Mouse (Mus musculus) heart, postnatal 4 days (tissue): ENCODE measurements around the gene Sh3pxd2a. TPM values are rescaled to one million over a fixed set of nuclear protein-coding genes. Genes with fewer than 3 reads are reported as not detected.

ENCODE experiments used
- DNase-seq: peaks from one replicate; pipeline ENCODE4 v3.0.0; 2021
- total RNA-seq, 2 experiments: library from RNA; stranded (reverse); gene quantifications; 2 replicates each; pipeline ENCODE4 v1.2.3; 2021

The Sh3pxd2a gene
- total RNA-seq, 2 experiments from 2014 or later: 91.0 to 95.1 TPM

DNA sequence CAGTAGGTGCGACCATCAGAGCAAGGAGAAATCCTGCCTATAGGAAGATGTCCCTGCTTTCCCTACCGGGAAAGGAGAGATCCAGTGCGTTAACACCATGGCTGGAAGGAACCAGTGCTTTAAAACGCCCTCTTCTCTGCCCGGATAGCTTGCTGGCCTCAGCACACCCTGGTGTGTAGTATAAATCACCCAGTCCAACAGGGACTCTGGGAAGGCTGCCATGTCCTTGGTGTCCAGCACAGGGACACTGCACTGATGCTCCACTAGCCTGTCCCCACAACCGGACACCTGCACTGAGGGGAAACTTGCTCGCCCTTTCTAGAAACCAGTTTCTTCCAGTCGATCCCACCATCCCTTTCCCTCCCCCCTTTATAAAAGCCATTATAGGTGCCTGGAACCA, 28.0 kb downstream of the Sh3pxd2a start:
- peak; percentile 64 for DNase-seq

DNA sequence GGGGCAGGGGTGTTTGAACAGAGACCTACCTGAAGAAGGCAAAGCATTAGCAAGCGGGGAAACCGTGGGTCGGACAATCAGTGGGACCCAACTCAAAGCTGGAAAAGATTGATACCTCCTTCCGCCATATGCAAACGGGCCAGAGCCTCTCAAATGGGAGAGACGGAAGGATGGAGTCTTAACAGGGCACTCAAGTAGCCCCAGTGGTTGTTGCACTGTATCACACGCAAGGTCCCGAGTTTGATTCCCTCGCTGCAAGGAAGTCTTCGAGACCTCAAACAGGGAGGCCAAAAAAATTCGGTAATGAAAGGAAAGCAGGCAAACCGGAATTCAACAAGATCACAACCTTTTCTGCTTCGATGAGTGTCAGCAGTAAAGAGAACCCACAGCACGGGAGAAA, 29.5 kb downstream of the Sh3pxd2a start:
- no peak for DNase-seq

DNA sequence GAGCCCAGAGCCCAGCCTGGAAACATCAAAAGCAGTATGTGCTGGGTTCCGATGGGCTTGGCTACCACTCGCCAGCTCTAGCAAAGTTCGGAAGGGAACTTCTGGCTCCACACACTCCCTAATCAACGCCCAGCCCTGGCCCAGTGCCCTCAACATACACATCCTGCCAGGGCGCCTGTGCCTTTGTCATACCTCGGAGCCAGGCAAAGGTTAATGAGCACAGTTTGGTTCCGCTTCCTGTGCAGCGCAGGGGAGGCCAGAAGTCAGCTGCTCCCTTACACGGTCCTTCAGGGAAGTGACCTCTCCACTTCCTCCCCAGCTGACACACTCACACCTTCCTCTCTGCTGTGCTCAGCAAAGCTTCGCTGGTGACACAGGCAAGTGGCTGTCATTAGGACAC, 31.9 kb downstream of the Sh3pxd2a start:
- DNase-seq: peak; percentile 80

DNA sequence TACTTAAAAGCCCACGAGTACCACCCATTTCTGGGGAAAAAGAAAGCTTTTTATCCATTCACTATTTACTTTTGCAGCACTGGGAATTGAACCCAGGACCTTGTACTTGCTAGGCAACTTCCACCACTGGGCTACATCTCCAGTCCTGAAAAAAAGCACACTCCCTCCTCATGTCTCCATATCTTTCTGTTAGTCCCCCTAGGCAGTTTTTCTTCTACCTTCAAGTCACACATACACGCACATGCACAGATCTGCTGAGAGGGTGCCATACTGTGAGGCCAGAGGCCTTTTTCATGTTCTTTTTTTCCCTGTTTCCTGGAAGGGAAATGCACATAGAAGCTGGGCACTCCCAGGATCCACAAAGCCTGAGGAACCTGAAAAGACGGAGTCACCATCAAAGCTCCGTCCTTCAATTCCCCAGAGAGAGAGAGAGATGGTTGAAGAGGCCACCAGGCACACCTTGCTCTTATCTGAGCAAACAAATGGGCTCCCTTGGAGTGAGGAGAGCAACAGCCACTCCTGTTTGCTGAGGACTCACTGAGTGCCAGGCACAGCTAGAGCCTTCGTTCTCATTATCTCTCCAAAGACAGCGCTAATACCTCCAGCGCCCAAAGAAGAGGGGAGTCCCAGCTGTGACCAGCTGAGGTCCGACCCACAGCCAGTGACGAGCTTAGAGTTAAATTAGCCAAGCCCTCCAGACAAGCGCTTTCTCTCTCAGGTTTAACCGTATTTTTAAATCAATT, 32.8 kb downstream of the Sh3pxd2a start:
- no peak for DNase-seq

DNA sequence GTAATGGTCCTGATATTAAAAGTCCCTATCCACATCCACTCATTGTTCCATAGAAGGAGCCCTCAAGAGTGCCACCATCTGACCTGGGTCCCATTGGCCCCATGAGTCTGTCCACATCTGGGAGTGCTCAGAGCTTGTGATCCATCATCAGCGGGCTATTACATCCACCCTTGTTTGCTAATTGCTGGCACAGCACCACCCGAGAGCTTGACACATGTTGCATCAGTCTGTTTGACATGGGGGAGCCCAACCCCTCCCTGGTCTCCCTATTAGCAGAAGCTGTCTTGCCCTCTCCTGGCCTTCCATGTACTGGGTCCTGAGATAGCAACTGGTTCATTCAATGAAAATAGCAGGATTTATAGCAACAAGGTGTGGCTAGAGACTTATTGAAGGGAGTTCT, 34.0 kb downstream of the Sh3pxd2a start:
- no peak for DNase-seq

DNA sequence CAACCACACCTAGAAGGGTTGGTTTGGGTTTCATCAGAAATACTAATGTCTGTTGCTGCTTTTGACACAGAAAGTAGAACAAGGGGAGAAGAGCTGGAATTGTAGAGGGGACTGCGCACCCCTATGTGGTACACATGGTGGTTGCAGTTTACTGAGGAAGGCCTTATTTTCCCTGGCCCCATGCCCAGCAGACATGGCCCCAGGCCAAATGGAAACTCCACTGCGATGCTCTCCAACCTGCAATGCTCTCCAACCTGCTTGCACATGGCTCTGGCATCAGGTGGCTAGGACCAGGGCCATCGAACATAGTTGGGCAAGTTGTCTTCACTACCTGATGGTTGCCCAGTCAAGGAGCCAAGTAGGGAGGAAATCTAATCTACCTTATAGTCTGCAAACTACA, 35.0 kb downstream of the Sh3pxd2a start:
- DNase-seq: peak; percentile 83

DNA sequence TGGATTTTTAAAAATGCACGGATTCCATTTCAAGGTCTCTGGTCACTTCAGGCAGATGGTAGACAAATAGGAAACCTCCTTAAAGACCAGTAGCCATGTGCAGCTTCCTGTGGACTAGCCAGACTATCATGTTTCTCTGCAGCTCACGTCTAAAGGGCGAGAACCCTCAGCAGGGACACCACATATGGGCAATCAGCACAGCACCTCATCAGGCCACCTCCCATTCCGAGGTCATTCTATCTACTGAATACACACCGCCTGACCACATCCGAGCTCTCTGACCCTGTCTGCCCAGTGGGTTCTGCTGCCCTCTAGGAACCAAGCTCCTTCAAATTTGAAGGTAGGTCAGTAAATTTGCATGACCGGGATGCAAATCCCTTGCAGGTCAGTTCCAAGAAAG, 35.4 kb downstream of the Sh3pxd2a start:
- DNase-seq: no peak

DNA sequence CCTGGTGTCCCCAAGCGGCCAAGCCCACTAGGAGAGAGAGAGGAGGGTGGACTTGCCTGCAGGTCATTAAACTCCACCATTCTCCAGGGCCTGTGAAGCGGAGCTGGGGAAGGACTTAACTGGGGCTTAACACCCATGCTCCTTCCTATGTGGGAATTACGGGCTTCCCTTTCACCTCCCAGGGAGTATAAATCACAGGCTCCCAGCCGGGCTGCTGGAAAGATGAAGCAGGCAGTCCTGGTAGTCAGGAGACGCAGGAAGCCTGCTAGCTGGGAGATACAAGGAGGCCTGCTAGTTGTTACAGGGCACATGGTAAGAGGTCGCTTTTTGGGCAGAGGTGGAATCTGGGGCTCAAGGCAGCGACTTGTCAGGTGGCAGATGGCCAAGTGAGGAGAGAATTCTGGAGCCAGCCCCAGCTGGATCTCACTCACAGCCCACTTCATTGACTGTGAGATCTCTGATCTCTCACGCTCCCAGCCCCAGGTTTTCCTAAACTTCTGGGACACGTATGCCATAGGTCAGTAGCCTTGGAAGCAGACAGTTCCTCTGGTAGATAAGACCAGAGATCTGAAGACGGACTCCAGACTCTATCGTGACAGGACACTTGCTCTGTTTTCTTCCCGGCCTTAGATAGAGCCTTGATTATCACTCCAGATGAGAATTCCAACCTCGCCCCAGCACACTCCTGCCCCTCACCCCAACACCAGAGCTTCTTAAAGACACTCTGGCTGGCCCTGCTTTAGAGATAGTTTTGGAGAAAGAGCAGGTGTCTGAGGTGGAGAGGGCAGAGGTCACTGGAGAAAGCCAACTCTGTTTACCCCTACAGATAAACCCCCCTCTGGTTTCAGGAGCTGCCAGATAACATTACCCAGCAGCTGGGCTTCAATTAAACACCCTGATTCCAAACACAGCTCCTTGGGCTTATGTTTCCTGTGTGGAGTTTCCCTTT, 36.1 kb downstream of the Sh3pxd2a start:
- peak; percentile 73 for DNase-seq

DNA sequence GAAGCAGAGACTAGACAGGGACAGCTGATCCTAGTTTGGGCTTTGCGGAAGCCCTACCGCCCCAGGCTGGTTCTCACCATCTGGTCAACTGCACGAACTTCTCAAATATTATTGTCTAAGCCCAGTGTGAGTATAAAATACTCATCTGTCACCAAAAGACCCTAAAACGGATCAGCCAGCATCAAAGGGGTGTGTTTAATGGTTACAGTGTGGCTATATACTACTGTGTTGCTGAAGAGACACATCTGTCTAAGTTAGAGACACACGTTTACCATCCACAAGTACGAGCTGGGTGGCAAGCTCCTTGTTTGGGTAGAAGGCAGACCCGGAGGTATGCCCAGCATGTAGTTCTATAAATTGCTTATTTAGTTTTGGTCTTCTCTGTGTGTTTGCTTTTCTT, 40.6 kb downstream of the Sh3pxd2a start:
- DNase-seq: no peak

DNA sequence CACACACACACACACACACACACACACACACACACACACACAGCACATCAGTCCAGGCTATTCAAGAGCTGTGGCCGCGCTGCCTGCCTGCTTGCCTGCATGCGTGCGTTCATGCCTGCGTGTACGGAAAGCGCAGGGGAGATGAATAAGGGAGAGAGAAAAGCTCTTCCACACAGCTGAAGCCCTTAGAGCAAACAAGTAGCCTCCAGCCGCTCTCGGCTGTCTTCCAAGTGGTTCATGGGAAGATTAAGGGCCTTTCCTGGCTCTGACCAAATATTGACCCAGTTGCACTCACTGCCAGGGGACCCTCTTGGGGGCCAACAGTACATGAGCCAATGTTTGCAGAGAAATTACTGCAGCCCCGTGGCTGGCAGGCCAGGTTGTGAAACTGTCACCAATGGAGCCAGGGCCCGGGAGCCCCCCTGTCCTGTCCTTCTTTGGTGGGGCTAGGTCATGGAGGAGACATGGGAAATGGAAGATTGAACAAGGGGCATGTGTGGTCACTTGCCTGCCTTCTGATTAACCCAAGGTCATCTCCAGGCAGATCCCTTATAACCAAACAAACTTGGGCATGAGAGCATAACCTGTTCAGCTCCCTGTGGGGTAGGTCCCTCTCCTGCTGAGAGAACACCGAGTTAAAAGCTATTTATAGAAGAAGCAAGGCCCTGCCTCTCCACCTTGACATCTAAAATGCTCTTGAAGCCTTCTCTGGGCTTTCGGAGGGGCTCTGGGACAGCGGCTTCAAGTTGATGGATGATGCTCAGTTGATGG, 42.9 kb downstream of the Sh3pxd2a start:
- peak; percentile 59 for DNase-seq

DNA sequence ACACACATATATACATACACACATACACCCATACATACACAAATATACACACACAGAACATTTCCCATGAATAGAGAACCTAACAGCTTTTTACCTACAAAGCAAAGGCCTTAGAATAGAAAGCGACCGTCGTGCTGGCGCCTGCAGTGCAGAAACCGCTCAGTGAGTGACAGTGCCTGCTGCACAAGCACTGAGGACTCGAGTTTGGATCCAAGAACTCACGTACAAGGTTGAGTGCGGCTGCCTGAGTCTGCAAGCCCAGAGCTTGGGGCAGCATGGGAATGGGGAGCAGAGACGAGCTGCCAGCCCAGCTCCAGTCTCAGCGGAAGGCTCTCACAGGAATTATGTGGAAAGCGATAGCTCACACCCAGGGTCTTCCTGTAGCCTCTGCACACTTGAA, 43.7 kb downstream of the Sh3pxd2a start:
- DNase-seq: no peak

DNA sequence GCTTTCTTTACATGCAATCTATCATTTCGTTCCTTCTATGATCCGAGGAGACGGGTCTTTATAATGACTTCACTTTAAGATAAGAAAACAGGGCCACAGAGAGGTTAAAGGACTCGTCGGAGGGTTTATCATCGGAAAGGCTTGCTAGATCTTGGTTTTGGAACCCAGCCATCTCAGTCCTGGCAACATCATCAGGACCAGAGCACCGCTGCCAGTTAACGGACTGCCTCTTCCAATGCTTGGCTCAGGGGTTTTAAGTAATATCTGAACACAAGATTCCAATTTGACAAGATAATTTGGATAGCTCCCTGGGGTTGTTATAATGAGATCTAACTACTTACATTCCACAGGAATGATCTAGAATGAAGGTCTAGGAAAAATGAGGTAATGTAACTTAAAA, 45.0 kb downstream of the Sh3pxd2a start:
- no peak for DNase-seq

DNA sequence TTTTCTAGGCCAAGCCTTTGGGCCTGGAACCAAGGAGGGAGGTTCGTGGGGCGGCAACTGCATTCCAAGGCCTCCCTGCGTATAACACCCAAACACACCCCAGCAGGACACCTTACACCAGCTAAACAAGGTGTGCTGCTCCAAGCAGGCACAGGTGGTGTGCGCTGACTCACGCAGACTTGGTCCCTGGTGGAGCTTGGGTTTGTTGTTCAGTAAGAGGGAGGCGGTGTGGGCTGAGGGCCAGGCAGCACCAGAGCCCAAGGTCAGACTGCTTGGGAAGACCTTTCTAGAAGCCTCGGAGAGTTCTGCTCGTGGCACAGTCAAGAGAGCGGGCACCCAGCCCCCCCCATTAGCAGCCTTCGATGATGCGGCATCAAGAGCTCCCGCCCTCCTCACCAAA, 48.0 kb downstream of the Sh3pxd2a start:
- no peak for DNase-seq

DNA sequence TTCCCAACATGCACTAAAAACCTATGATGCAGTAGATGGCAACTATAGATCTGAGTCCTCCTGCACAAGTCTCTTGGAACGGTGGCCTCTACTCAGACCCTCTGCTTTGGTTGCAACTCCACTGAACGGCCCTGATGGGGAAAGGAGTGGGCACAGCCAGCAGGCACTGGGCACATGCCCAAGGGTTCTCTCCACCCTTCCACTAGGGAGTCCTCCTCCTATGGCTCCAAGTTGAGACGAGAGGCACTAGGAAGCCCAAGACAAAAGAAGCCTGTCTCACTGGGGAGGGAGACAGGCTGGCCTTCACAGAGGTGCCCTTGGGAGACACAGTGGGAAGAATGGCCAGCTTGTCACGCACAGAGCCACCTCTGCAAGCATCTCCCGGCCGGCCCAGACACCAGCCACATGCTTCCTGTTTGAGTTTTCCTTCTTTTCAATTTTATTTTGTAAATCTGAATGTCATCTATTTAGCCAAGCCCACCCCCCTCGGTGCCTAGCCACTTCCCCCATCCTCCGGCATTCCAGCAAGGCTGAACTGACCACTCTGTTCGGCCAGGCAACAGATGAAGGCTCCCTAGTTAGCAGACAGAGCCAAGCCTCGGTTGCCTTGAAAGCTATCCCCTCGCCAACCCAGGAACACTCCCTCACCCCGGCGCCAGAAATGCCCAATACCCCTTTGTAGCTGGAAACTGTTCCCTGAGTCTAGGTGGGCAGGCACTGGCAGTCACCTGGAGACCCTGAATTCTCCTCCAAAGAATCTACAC, 49.9 kb downstream of the Sh3pxd2a start:
- no peak for DNase-seq

DNA sequence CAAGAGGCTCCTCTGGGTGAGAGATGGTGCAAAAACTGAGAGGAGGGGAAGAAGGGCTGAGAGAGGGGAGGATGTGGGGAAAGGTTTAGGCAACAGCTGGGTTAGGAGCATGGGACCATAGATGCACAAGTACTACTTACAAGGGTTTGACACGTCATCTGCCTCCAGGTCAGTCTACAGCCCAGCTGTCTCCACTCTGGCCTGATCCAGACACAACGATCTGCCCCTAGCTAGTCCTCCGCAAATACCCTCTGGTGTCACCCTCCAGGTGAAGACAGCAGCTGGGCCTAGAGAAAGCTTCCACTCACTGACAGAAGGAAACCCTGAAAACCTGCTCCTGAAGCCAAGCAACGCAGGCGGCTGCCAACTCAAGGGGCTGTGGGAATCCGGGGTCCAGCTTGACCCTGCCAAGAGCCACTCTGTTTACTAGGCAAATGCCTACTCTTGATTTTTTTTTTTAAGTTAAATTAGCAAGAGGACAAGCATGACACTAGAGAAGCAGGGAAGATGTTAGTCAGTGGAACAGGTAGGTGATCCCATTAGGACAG, 50.7 kb downstream of the Sh3pxd2a start:
- no peak for DNase-seq

DNA sequence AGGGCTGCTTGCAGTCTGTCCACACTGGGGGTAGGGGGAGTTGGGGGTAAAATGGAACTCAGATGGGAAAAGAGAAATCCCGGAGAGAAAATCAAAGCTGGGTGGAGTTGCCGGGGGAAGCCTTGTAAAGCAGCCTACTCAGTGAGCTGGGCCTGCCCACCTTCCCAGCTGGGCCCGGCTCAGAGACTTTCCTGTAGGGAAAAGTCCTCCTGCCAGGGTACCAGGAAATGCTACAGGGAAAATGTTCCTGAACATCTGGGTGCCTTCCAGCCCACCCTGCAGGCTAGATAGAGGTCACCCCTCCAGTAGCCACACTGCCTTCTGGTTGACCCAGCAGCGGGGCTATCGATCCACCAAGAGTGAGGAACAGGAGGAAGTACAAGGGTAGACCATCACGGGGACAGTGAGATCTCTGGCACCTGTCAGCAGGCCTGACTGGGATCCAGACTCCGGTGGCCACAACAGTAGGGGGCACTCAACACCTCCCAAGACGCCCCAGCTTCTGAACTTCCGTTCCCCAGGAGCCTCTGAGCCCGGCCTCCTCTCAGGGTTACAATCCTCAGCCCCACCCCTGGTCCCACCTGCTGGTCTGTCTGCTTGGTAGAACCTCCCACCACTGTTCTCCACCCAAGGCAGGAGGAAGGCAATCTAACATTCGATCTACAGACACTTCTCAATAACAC, 51.5 kb downstream of the Sh3pxd2a start:
- DNase-seq: no peak

DNA sequence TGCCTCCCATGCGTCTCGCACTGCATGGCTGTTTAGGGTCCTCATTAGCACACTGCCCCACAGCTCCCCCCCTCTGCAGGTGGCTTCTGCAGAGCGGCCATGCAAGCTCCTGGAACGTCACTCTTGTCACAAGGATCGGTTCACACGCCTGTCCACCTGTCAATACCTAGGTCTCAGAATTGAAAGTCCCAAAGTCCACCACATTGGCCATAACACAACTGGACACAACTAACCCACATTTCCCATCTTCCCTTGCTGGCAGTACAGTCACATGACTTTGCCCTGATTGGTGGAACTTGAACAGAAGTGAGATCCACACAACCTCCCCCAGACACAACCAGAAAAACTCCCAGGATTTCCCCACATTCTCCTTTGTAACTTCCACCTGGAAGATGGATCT, 53.9 kb downstream of the Sh3pxd2a start:
- DNase-seq: no peak

DNA sequence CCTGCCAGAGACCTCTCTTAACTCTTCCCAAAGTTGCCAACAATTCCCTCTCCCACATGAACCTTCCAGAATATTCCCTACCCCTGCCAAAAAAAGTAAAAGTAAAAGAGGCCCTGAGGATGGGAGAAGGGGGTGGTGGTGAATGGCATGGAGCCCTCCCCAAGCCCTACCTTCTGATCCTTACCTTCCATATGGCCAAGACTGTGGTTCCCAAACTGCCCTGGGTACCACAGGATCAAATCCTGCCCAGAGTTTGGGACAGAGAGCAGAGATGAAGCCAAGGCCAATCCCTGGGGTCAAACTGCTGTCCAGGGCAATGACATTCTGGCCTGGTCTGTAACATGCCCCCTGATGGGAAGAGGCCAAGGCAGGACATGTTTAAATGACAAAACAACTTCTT, 55.1 kb downstream of the Sh3pxd2a start:
- no peak for DNase-seq

DNA sequence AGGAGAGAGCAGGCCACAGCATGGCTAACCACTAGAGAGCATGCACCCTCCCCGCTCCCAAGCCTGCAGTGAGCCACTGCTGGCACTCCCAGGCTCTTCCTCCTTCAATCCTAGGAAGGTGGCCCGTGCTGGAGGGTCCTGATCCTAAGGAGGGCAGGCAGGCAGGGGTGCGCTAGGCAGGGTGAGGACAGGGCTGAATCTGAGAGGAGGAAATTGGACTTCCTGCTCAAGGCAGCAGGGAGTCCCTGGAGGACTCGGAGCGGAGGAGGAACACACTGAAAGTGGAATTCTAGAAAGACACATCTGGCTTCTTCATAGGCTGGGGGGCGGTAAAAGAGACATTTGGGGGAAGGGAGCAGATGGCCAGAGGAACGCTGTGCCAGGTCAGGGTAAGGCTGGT, 55.5 kb downstream of the Sh3pxd2a start:
- peak; percentile 51 for DNase-seq

DNA sequence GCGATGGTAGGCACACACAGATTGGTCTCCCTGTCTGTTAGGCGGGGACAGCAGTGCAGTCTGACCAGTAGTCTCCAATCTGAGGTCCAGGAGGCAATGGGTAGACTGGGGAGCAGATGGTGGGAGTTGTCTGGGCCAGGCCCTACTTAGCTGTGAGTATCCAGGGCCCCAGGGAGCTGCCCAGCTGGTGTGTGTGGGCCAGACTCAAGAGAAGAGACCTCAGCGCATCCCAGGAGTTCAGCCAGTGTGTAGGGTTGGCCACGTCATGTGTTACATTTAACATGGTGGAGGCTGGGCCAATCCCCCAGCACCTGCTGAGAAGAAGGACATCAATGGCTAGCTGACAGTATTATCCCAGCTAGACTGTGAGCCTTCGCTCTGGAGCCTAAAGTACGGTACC, 56.9 kb downstream of the Sh3pxd2a start:
- no peak for DNase-seq

DNA sequence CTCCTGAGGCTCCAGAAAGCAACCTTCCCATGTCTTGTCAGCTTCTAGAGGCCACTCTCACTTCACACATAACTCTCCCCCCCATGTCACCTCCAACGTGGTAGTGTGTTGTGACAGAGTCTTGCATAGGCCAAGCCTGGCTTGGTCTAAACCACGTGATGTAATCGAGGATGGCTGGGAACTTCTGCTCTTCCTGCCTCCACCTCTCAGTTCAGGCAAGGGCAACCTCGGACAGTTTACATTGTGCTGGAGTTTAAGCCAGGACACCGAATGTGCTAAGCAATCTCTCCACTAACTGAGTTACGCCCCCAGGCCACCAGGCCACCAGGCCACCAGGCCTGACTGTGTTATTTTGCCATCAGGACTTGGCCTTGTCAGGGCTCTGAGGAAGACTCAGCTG, 57.7 kb downstream of the Sh3pxd2a start:
- no peak for DNase-seq
